Mouse (Mus musculus): ENCODE measurements around the gene Gm6882. TPM values are rescaled to one million over a fixed set of nuclear protein-coding genes. Genes with fewer than 3 reads are reported as not detected.

Gm6882 gene
- not detected in 2 replicates for polyA plus RNA-seq (2015; fragmentation: Nextera tagmentation; extraction: Ambion mirVana)

DNA sequence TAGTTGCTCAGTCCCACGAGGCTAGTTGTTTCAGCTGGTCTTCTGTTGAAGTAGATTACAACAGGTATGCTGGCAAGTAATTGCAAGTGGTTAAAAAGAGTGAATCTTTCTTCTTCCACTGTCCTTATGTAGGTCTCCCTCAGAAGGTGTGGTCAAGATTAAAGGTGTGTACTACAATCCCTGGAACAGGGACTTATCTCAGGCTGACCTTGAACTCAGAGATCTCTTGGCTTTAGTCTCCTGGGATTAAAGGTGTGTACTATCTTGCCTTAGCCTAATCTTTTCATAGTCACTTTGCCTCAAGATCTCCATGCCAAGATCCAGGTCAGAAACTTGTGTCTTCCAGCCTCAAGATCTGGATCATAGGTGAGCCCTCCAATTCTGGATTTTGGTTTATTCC, at the start of gene Gm6882:
TSS of gene Gm6882 (minus strand) at position 101 of the 400 bp plus-strand sequence.

Other genes with a start within 250 kb of the Gm6882 start
- not detected in 2 replicates for gene Gm5157, start 242.3 kb downstream of the Gm6882 start, polyA plus RNA-seq (2015; fragmentation: Nextera tagmentation; extraction: Ambion mirVana)
- gene Vmn1r124, start 172.1 kb downstream of the Gm6882 start, polyA plus RNA-seq (2015; fragmentation: Nextera tagmentation; extraction: Ambion mirVana) = not detected in 2 replicates
- not detected in 2 replicates for gene Vmn1r125, start 160.6 kb downstream of the Gm6882 start, polyA plus RNA-seq (2015; fragmentation: Nextera tagmentation; extraction: Ambion mirVana)
- gene Vmn1r126, start 131.3 kb downstream of the Gm6882 start, polyA plus RNA-seq (2015; fragmentation: Nextera tagmentation; extraction: Ambion mirVana) = not detected in 2 replicates
- not detected in 2 replicates for gene Vmn1r127, start 112.9 kb downstream of the Gm6882 start, polyA plus RNA-seq (2015; fragmentation: Nextera tagmentation; extraction: Ambion mirVana)
- gene Vmn1r128, start 83.4 kb downstream of the Gm6882 start, polyA plus RNA-seq (2015; fragmentation: Nextera tagmentation; extraction: Ambion mirVana) = not detected in 2 replicates
- not detected in 2 replicates for gene Vmn1r129, start 71.5 kb downstream of the Gm6882 start, polyA plus RNA-seq (2015; fragmentation: Nextera tagmentation; extraction: Ambion mirVana)
- not detected in 2 replicates for gene Vmn1r130, start 79.0 kb upstream of the Gm6882 start, polyA plus RNA-seq (2015; fragmentation: Nextera tagmentation; extraction: Ambion mirVana)
- gene Vmn1r131, start 113.3 kb upstream of the Gm6882 start, polyA plus RNA-seq (2015; fragmentation: Nextera tagmentation; extraction: Ambion mirVana) = not detected in 2 replicates
- not detected in 2 replicates for gene Vmn1r132, start 181.3 kb upstream of the Gm6882 start, polyA plus RNA-seq (2015; fragmentation: Nextera tagmentation; extraction: Ambion mirVana)